Mouse (Mus musculus) C2C12 (cell line): ENCODE data around the gene Cpne2.

Source experiments
- CEBPB ChIP-seq: IDR thresholded peaks from one replicate; pipeline ENCODE4 v1.6.1; 2011; ENCODE audit warnings: low read depth, mild to moderate bottlenecking, control low read depth, moderate library complexity
- CTCF ChIP-seq: IDR thresholded peaks from one replicate; pipeline ENCODE4 v1.5.1; 2011; ENCODE audit not compliant: control insufficient read depth, insufficient read depth, insufficient read length
- MAX ChIP-seq: IDR thresholded peaks from one replicate; pipeline ENCODE4 v1.6.1; 2011; ENCODE audit warnings: mild to moderate bottlenecking, control low read depth
- MYOD1 ChIP-seq: IDR thresholded peaks from one replicate; pipeline ENCODE4 v1.6.1; 2011; ENCODE audit warnings: low read depth; ENCODE audit not compliant: control insufficient read depth, insufficient read length
- MYOG ChIP-seq: IDR thresholded peaks from one replicate; pipeline ENCODE4 v1.6.1; 2011; ENCODE audit not compliant: control insufficient read depth, insufficient read length; ENCODE audit errors: extremely low read depth
- USF1 ChIP-seq: IDR thresholded peaks from one replicate; pipeline ENCODE4 v1.6.1; 2011; ENCODE audit warnings: low read depth, mild to moderate bottlenecking, control low read depth, moderate library complexity

DNA sequence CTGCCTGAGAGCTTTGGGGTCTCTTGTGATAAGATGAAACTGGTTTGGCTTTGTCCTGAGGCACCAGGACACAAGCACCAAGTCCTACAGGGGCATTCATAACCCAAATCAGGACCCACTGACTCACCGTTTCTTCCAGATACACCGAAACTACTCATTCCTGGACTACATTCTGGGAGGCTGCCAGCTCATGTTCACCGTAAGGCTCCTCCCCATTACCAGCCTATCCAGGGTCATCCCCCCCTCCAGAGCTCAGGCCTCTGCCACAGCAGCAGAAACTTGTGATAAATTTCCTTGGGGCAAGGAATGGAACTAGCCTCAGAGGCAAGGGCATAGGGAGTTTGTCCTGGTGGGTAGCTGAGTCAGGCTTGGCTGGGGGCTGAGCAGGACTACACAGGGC, 24.5 kb downstream of the Cpne2 start:
- no peak for TF ChIP-seq MYOG
- no peak for TF ChIP-seq USF1
- TF ChIP-seq CTCF: no peak
- TF ChIP-seq MAX: no peak
- TF ChIP-seq MYOD1: no peak
- no peak for TF ChIP-seq CEBPB
